Mouse (Mus musculus): ENCODE measurements at regions not wholly inside any gene's neighbourhood (a gene's known extent, or its start where the extent isn't known, plus 50 kb on each side); places are given as distances from the start of the nearest gene placed in this dataset.

- DNase-seq (ENCODE audit: low read depth), result no peak
Observed at GRCm38 (mm10) chr16:7863406-7863805, 561.5 kb downstream of the Tmem114 start.

DNA sequence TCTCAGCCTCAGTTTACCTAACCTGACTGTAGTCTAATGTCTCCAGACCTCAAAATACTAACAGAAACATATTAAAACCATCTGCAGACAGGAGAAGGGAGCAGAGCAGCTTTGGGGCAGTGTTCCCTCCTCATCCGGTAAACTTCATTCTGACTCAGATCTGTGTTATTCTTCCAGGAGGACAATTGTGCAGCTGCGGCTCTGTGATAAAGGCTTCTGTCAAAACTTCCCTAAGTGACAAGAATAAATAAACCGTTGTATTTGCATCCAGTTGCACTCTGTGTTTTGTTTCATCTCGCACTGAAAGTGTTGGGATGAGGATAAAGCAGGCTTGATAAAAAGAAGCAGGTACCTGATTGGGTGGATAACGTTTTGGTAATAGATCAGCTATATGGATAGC, 585.8 kb downstream of the Tmem114 start:
- no peak for DNase-seq (ENCODE audit: low read depth)

- DNase-seq (ENCODE audit: low read depth), result no peak
Observed at GRCm38 (mm10) chr16:7831142-7831541, 593.8 kb downstream of the Tmem114 start.

GRCm38 (mm10) chr16:7829939-7830650, 594.8 kb downstream of the Tmem114 start:
- DNase-seq (ENCODE audit: low read depth), result no peak

- DNase-seq (ENCODE audit: low read depth), result no peak
Observed at GRCm38 (mm10) chr16:7801161-7801560, 623.8 kb downstream of the Tmem114 start.

- DNase-seq (ENCODE audit: low read depth), result no peak
Observed at GRCm38 (mm10) chr16:7797176-7797786, 627.7 kb downstream of the Tmem114 start.

GRCm38 (mm10) chr16:7795561-7795960, 629.4 kb downstream of the Tmem114 start:
- DNase-seq (ENCODE audit: low read depth), result no peak

DNA sequence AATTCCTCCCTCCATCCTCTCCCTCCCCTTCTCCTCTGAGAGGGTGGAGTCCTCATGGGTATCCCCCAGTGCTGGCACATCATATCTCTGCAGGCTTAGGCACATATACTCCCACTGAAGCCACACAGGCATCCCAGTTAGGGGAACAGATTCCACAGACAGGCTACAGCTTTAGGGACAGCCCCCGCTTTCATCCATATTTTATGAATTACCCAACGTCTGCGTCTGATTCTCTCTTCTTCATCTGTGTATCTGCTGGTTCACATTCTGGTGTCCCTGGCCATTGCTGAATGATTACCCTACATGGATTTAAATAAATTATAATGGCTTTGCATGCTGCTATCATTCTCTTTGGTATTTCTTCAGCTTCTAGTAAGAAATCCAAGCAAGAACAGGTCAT, 632.4 kb downstream of the Tmem114 start:
- DNase-seq (ENCODE audit: low read depth), result no peak

DNA sequence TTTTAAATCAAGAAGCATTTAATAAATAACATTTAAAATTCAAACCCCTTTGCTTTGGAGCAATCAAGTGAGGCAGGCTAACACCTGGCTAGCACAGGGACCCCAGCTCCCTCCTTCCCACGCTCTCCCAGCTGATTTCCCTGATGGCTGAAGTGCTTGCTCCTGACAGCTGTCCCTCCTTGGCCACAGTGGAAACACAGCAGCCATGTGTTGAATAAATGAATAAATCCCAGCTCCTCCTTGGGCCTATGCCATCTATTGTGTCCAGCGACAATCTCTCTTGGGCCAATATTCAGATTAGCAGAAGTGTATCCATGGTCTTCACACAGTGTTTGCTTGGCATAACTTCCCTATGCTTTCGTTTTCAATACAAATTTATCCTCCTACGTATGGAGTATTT, 634.7 kb downstream of the Tmem114 start:
- DNase-seq (ENCODE audit: low read depth), result no peak

GRCm38 (mm10) chr16:7788209-7788608, 636.7 kb downstream of the Tmem114 start:
- no peak for DNase-seq (ENCODE audit: low read depth)

- DNase-seq (ENCODE audit: low read depth), result no peak
Observed at GRCm38 (mm10) chr16:7781506-7781905, 643.4 kb downstream of the Tmem114 start.

- DNase-seq (ENCODE audit: low read depth), result no peak
Observed at GRCm38 (mm10) chr16:7775635-7776034, 649.3 kb downstream of the Tmem114 start.

DNA sequence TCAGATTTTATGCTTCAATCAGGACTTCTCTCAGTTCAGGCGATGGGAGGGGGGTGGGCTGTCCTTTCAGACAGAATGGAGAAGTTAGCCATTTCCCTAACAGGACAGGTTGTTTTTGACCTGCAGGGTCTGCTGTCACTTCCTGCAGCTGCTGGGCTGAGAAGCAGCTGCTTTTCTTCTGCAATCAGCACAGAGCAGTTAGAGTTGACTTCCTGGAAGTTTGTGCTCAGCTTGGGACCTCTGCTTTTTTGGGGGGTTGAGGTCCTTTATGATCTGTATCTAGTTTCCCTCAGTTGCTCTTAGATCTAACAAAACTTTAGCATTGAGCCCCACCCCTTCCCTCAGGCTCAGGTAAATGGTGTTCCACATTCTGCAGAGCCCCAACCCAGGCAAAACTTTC, 656.5 kb downstream of the Tmem114 start:
- no peak for DNase-seq (ENCODE audit: low read depth)

DNA sequence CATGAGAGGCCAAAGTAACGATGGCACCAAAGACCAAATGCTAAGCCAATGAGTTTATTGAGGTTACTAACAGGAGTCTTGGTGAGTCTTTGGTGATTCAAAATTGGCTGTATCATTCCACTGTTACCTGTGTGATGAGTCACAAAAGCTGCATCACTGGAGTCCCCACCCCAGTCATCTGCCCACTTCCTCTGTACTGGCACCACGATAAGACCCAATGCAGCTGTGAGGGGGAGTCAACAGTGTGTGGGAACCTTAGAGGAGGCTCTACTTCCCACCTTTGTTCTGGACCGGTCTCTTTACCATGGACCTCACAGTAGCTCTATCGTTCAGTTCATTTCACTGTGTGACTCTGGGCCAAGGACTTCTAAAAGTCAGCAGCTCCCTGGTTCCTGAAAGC, 657.2 kb downstream of the Tmem114 start:
- no peak for DNase-seq (ENCODE audit: low read depth)

- DNase-seq (ENCODE audit: low read depth), result no peak
Observed at GRCm38 (mm10) chr16:7764383-7764782, 660.6 kb downstream of the Tmem114 start.

DNA sequence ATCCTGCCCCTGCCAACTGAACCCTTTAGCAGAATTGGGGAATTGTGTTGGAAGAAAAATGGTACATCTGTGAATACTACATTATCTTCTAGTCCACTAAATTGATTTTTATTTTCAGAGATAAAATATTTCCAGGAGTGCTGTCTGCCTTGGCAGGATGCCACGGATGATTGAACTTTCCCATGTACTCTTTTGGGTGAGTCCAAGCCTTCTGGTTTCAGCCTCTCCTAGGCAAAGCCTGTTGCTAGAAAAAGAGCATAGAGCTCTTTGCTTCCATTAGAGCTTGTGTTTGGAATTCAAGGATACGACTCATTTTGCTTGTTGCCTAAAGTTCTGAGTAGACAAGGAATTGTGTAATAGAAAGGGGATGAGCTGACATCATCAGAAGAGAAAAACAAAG, 696.8 kb downstream of the Tmem114 start:
- DNase-seq (ENCODE audit: low read depth), result no peak

- DNase-seq (ENCODE audit: low read depth), result no peak
Observed at GRCm38 (mm10) chr16:7725225-7725624, 699.7 kb downstream of the Tmem114 start.

DNA sequence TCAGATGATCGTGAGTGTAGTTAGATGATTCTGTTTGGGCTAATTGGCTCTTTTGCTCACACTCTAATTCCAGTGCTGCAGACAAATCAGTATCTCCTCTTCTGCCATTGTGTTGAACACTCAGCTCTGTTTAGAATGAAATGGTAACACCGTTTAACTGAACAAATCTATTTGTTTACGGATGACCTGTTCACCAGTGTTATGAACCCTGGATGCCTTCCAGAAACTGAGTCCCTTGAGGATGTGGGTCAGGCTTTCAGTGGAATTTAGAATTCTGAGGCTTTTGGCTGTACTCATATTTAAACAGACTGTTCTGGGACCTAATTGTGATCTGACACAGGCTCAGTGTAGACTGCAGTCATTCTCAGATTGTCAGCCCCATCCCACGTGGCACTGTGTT, 723.5 kb downstream of the Tmem114 start:
- no peak for DNase-seq (ENCODE audit: low read depth)

DNA sequence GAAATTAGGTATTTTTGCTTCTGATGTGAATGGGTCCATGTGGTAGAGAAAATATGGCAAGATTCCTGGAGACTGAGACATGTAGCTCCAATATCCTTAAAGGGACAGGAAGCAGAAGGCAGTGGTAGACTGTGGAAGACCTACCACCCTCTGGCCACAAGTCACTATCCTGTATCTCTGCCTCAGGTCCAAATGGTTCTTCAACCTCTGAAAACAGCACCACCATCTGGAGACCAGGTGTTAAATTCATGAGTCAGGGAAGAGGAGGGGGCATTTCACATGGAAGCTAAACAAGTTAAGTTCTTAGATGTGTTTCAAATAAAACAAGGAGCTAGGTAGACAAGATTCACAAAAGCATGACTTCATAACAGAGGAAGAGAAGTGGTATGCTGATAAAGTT, 739.5 kb downstream of the Tmem114 start:
- DNase-seq (ENCODE audit: low read depth), result no peak

DNA sequence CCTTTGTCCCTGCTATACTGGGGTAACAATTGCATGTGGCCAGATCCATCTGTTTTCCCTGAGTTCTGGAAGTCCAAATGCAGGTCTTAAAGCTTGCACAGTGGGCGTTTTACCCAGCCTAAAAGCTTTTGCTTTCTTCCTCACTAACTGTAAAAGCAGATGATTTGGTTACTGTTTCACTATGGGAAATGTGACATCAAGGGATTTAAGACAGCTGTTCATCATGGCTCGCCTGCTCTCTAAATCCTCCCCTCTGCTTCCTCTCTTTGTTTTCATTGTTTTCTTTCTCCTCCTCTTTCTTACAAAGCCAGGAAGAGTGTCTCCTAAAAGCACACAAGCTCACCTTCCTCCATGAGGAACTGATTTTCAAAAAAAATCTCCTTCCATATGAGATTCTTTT, 758.8 kb downstream of the Tmem114 start:
- no peak for DNase-seq (ENCODE audit: low read depth)

GRCm38 (mm10) chr16:7658133-7658532, 766.8 kb downstream of the Tmem114 start:
- DNase-seq (ENCODE audit: low read depth), result no peak

GRCm38 (mm10) chr16:7654451-7654850, 770.5 kb downstream of the Tmem114 start:
- no peak for DNase-seq (ENCODE audit: low read depth)

GRCm38 (mm10) chr16:7649771-7650170, 775.2 kb downstream of the Tmem114 start:
- DNase-seq (ENCODE audit: low read depth), result no peak
